Mouse (Mus musculus) gastrocnemius, adult 2 months (tissue): ENCODE results near the gene Med11. TPM values are rescaled to one million over a fixed set of nuclear protein-coding genes. Genes with fewer than 3 reads are reported as not detected.
A peak's percentile ranks its signal among the peaks of the same experiment; 100 is the strongest.
"Not testable (repeated sequence)": the region's sequence is repeated elsewhere in the genome, so short reads cannot be mapped to it uniquely, and the experiment has no call there.

Source experiments
- DNase-seq: peaks from one replicate; pipeline ENCODE4 v3.0.0; 2022
- H3K27ac ChIP-seq: fragments of 200-600 bp; 2 replicates; pipeline ENCODE4 v1.8.1; 2022; ENCODE audit warnings: mild to moderate bottlenecking
- H3K4me3 ChIP-seq: fragments of 200-600 bp; 2 replicates; pipeline ENCODE4 v1.8.1; 2022; ENCODE audit warnings: mild to moderate bottlenecking, moderate library complexity
- CTCF ChIP-seq: fragments of 200-600 bp; IDR thresholded peaks from 2 replicates; pipeline ENCODE4 v1.8.1; 2022; ENCODE audit warnings: antibody characterized with exemption, mild to moderate bottlenecking, moderate library complexity
- intact Hi-C: fragments of 180-260 bp; cut with DNase I; formaldehyde crosslinking; loops from one replicate; pipeline ENCODE4 v1.15.1; 2025
- total RNA-seq, 2 experiments: library from RNA; stranded (reverse); gene quantifications; 2 replicates each; pipeline ENCODE4 v1.2.3; 2021

Gene Med11
- total RNA-seq, 2 experiments from 2014 or later, result 4.9 to 6.4 TPM

DNA sequence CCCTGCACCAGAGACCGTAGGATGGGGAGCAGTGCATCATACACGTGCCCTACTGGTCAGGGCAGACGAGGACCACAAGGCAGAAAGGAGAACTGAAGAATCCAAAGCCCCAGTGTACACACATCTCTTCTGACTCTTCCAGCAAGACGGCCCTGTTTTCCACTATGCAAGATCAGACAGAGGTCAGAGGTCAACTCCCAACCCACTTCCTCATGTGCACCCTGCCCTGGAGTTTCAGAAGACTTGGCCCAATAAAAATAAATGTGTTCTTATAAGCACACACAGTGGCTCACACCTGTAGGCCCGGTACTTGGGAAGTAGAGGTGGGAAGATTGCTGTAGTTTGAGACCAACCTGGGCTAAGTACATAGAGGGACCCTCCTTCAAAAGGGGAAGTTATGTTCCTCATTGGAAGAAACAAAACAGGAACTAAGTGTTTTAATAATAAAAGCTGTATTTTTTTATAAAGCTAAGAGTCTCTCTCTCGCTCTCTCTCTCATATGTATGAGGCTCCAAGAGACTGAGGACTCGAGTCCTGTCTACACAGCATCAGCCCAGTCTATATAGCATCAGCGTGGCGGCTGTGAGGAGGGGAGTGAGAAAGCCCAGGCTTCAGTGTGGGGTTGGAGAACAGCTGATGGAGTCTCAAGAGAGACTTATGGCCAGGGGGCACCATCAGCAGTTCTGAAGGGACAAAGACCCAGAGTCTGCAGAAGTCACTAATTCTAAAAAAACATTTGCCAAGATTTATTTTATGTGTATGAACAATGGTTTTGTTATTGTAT, 1.7 kb downstream of the Med11 start:
- DNase-seq, result no peak
- TF ChIP-seq CTCF, result no peak
- intact Hi-C loops, result loop anchor here (2.0 kb wide), 1 partner anchor 53 kb away; no protein-coding TSS in a partner anchor
- peak overlapping the region; percentile 12; the same call in 1 of the 2 replicates for H3K27ac ChIP-seq
- H3K4me3 ChIP-seq, result no peak overlapping the region

DNA sequence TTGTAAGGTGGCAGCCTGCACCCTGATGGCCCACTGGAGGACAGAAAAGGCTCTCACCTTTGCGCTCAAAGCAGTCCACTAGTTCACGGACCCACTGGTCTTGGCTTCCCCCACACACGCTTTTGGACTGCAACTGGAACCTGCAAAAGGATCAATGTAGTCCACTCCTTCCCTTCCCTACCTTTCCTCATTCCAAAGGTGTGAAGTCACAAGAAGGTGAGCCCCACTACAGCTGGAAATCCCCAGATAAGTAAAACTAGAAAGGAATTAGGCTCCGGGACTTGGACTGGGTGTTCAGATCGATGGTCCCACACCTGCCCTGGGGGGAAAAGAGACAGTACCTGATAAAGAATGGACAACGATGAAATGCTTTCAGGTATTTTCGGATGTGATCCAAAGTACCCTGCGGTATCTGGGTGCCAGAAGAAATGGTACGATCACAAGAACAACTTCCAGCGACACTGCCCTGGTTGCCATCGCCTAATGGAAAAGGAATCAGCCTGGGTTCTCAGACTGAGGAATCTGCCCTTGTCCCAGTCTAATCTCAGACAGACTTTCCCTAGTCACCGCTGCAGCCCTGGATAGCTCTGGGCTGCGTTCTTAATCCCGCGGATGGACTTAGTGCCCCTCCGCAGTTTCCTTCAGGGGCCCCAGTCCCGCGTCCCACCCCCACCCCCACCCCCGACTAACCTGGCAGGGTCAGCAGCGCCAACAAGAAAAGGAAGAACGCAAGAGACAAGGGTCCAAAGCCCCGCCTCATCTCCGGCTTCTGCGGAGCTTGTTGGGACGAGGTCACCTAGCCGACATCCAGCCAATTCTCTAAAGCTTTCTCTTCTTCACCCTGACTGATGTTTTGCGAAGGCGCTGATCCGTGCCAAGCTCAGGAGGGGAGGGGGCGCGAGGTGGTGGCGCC, 7.2 kb downstream of the Med11 start, which contains the start of gene Zmynd15:
Gene Zmynd15 (plus strand): TSS at position 746 of the 913 bp plus-strand sequence.
- H3K4me3 ChIP-seq, result peak within 1 kb of the TSS; percentile 84
- peak within 1 kb of the TSS; percentile 83 for H3K27ac ChIP-seq
- no peak for TF ChIP-seq CTCF
- intact Hi-C loops, result no loop called here
- DNase-seq, result no peak

DNA sequence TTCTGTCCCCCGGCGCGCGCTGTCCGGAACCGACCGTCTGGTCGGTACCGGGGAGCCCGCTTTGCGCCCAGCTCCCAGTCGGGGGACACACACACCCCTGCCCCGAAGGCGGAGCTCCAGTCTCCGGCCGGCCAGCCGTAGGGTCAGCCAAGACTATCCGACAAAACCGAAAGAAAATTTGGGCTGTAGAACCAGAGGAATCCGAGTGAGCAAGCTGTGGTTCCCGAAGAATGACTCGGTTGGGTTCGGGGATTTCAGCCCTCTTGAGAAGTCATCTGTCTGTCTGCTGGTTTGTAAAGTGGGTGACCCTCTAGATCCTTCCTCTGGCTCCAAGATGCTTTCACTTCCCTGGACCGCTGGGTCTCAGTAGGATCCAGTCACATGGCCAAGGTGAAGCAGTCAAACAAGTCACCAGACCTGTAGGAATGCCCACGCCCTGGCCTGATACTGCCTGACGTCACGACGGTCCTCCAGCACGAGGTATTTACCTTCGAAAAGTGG, 7.9 kb downstream of the Med11 start, which contains the start of gene Cxcl16:
Gene Cxcl16 (minus strand): TSS at position 384 of the 501 bp plus-strand sequence.
- DNase-seq, result peak; percentile 68
- peak within 1 kb of the TSS; percentile 84 for H3K4me3 ChIP-seq
- intact Hi-C loops, result no loop called here
- no peak for TF ChIP-seq CTCF
- H3K27ac ChIP-seq, result peak within 1 kb of the TSS; percentile 83

- DNase-seq, result no peak
- TF ChIP-seq CTCF, result no peak
- H3K27ac ChIP-seq, result no peak overlapping the region
- no peak overlapping the region for H3K4me3 ChIP-seq
- intact Hi-C loops, result no loop called here
Measured at GRCm38 (mm10) chr11:70463970-70464369, 12.3 kb downstream of the Med11 start.

- H3K4me3 ChIP-seq, result no peak overlapping the region
- H3K27ac ChIP-seq, result no peak overlapping the region
- intact Hi-C loops, result no loop called here
- TF ChIP-seq CTCF, result no peak
- DNase-seq, result no peak
Measured at GRCm38 (mm10) chr11:70465211-70465610, 13.5 kb downstream of the Med11 start.

DNA sequence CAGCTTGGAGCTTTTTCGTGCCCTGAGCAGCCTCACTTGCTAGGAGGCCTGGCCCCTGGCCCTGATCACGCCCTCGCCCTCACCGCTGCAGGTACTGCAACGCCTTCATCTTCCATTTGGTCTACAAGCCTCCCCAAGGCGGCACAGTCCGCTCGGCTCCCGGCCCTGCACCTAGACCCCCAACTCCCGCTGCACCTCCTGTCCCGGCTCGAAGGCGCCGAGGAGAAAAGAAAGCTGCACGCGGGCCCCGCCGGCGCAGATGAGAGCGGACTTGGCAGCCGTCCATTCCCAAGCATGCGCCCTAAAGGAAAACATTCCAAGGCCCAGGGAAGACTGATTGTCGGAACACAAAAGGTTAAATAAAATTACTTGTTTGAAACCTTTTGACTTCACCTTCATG, 14.1 kb downstream of the Med11 start:
- intact Hi-C loops, result no loop called here
- peak overlapping the region; percentile 64 for H3K4me3 ChIP-seq
- peak; percentile 39 for DNase-seq

GRCm38 (mm10) chr11:70467902-70468619, 16.3 kb downstream of the Med11 start:
- Histone ChIP-seq H3K27ac (peak overlapping the region; percentile 54), H3K4me3 (no peak overlapping the region)
- intact Hi-C loops, result no loop called here
- TF ChIP-seq CTCF, result no peak
- no peak for DNase-seq

More for the DNA sequence above, 14.1 kb downstream of the Med11 start:
- H3K27ac ChIP-seq, result no peak overlapping the region
- TF ChIP-seq CTCF, result no peak

- H3K4me3 ChIP-seq, result no peak overlapping the region
- no peak for TF ChIP-seq CTCF
- DNase-seq, result no peak
- intact Hi-C loops, result no loop called here
- H3K27ac ChIP-seq, result no peak overlapping the region
Measured at GRCm38 (mm10) chr11:70469764-70470163, 18.0 kb downstream of the Med11 start.

- intact Hi-C loops, result no loop called here
- no peak for DNase-seq
- no peak overlapping the region for H3K4me3 ChIP-seq
- TF ChIP-seq CTCF, result no peak
- H3K27ac ChIP-seq, result no peak overlapping the region
Measured at GRCm38 (mm10) chr11:70472716-70473115, 21.0 kb downstream of the Med11 start.

- DNase-seq, H3K4me3 ChIP-seq, intact Hi-C loops, H3K27ac ChIP-seq: not testable (repeated sequence)
Measured at GRCm38 (mm10) chr11:70473291-70473690, 21.6 kb downstream of the Med11 start.

DNA sequence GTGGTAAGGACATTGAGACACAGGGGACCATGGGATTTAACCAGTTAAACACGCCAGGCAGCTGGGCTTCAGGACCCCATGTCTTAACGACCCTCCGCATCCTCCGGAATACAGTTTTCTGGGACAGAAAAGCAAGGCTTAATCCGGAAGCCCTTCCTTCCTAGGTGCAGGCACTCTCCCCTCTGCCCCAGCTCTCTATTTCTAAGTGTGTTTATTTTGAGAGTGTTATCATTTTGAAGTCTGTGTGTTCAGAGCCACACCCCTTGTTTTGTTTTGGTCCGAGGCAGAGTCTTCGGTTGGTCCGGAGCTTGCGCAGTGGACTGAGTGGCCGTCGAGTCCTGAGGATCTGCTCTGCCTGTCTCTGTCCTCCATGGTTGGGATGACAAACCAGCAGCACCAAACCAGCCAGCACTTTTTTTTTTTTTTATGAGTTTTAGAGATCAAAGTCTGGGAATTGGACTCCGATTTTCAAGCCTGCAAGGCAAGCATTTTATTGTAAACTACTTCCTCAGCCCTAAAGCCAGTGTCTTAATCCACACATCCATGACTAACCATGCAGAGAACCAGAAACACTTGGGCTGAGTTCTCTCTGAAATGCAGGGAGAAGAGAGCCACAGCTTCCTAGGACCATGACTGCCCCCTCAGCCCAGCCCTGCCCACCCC, 23.3 kb downstream of the Med11 start:
- no peak for TF ChIP-seq CTCF
- no peak for DNase-seq
- no peak overlapping the region for H3K27ac ChIP-seq
- H3K4me3 ChIP-seq, result no peak overlapping the region
- intact Hi-C loops, result no loop called here

DNA sequence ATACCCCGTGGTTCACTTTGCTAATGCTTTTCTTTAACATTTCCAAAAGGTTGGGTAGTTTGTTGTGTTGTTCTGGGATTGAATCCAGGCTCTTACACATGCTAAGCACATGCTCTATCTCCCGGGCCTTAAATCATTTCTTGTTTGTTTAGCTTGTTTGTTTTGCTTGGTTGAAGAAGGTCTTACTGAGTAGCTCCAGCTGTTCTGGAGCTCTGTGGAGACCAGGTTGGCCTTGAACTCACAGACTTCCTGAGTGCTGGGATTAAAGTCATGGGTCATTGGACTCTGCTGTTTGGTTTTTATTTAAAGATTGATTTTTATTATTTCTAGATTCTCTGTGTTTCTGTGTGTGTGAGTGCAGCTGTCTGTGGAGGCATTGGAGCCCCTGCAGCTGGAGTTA, 33.8 kb downstream of the Med11 start:
- Histone ChIP-seq H3K27ac (no peak overlapping the region), H3K4me3 (no peak overlapping the region)
- DNase-seq, result no peak
- intact Hi-C loops, result no loop called here
- no peak for TF ChIP-seq CTCF
